Mouse (Mus musculus): ENCODE results near the gene AC129217.1.

GRCm38 (mm10) chr19:8841012-8841411, 11.4 kb downstream of the AC129217.1 start:
- TF ChIP-seq POLR2A (IDR thresholded peaks at IDR 0.05; ENCODE audit: control insufficient read depth in 1 of 2, insufficient read depth in 1 of 2, low read depth in 1 of 2, low read length in 2 of 2, poor library complexity in 1 of 2) (no peak), SIN3A (IDR thresholded peaks at IDR 0.05; ENCODE audit: low read length) (no peak), CTCF (IDR thresholded peaks at IDR 0.05 in 2 of 3, conservative IDR thresholded peaks at IDR 0.05 in 1 of 3; ENCODE audit: control insufficient read depth in 1 of 3, insufficient read depth in 1 of 3, low read depth in 2 of 3, low read length in 3 of 3, poor library complexity in 1 of 3, severe bottlenecking in 1 of 3) (no peak), GATA1 (IDR thresholded peaks at IDR 0.05; ENCODE audit: low read depth, low read length) (no peak), TBP (IDR thresholded peaks at IDR 0.05; ENCODE audit: low read depth, low read length) (no peak), POLR2AphosphoS2 (IDR thresholded peaks at IDR 0.05; ENCODE audit: low read length) (no peak), NELFE (IDR thresholded peaks at IDR 0.05; ENCODE audit: low read depth, low read length) (no peak), JUND (IDR thresholded peaks at IDR 0.05; ENCODE audit: low read depth, low read length) (no peak)
